Comparison of ENCODE assay signal across 17 mouse cellular contexts in the genomic region with DNA sequence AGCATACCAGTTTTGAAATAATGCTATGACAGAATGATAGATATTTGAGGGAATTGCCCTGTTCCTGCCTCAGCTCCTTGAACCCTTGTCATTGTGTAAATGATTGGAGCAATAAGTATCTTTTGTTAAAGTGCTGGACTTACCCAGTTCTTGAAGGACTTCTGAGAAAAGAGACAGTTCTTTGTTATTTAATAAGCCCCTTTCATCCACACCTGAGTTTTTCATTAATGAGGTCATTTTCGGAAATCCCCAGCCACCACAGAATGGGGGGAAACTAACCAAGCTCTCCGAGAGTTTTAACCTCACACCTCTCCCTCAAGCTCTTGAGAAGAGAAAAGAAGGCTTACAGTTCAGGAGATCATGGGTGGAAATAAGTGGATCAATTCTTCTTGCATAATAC.
"Had no signal": no experiment of that assay in that cellular context is flagged by ENCODE, and none has a peak within 500 bp of the region (broad histone marks: within the 10 kb centered on the region; RNA-seq: fewer than 3 reads in every experiment).

No protein-coding gene starts in this region.

- H3K9ac ChIP-seq: neural tube, embryonic 12.5 days; neural tube, embryonic 13.5 days; neural tube, embryonic 15.5 days; stomach, embryonic 15.5 days had no signal

- H3K27ac ChIP-seq: neural tube, embryonic 12.5 days; neural tube, embryonic 13.5 days; neural tube, embryonic 15.5 days; stomach, embryonic 15.5 days; stomach, postnatal 0 days had no signal

- H3K4me1 ChIP-seq: neural tube, embryonic 12.5 days; neural tube, embryonic 13.5 days; neural tube, embryonic 15.5 days; stomach, embryonic 15.5 days had no signal

- H3K4me3 ChIP-seq: neural tube, embryonic 12.5 days; neural tube, embryonic 13.5 days; neural tube, embryonic 15.5 days; stomach, embryonic 15.5 days had no signal

- H3K36me3 ChIP-seq: neural tube, embryonic 12.5 days; neural tube, embryonic 13.5 days; neural tube, embryonic 15.5 days; stomach, embryonic 15.5 days had no signal

- DNase-seq: retina, postnatal 1 day; right cerebral cortex, adult 18-20 months; right cerebral cortex, postnatal 14 days; right cerebral cortex, postnatal 25 days; right cerebral cortex, postnatal 4 days; spleen, adult 18-20 months; thymus, adult 18-20 months; thymus, adult 2 months; thymus, postnatal 14 days; thymus, postnatal 25 days; thymus, postnatal 36 days; thymus, postnatal 4 days had no signal

- H3K9me3 ChIP-seq: neural tube, embryonic 12.5 days; neural tube, embryonic 13.5 days; neural tube, embryonic 15.5 days; stomach, embryonic 15.5 days had no signal
